Mouse (Mus musculus): Measurements from ENCODE around the gene Elmo1.

GRCm38 (mm10) chr13:20397744-20398143 lies 307.3 kb downstream of the Elmo1 start:
- TF ChIP-seq CTCF (IDR thresholded peaks at IDR 0.05; ENCODE audit: low read depth, low read length) (no peak), TAL1 (conservative IDR thresholded peaks at IDR 0.05; ENCODE audit: low read depth, low read length) (no peak), POLR2AphosphoS5 (IDR thresholded peaks at IDR 0.05; ENCODE audit: insufficient replicate concordance, low read depth, low read length) (no peak)
